Mouse (Mus musculus) stomach, embryonic 16.5 days (tissue): ENCODE measurements at regions not wholly inside any gene's neighbourhood (a gene's known extent, or its start where the extent isn't known, plus 50 kb on each side); places are given as distances from the start of the nearest gene placed in this dataset.

Experiments used
- ATAC-seq: fragments of 200-750 bp; cut with Nextera tagmentation; 2 replicates; pipeline ENCODE4 v1.8.0; 2017; ENCODE audit warnings: moderate number of reproducible peaks, moderate TSS enrichment; ENCODE audit not compliant: insufficient read depth, low FRiP score
- H3K27ac ChIP-seq: fragments of 300-500 bp; sonication (generic); 2 replicates; pipeline ENCODE4 v1.5.1; 2014; ENCODE audit warnings: low read length
- H3K27me3 ChIP-seq: fragments of 300-500 bp; sonication (generic); 2 replicates; pipeline ENCODE4 v1.6.1; 2014; ENCODE audit warnings: low read length, control low read depth, mixed read lengths; ENCODE audit not compliant: control insufficient read depth, insufficient read depth
- H3K36me3 ChIP-seq: fragments of 300-500 bp; sonication (generic); 2 replicates; pipeline ENCODE4 v1.6.1; 2014; ENCODE audit warnings: low read length; ENCODE audit not compliant: control insufficient read depth, insufficient read depth
- H3K4me1 ChIP-seq: fragments of 300-500 bp; sonication (generic); 2 replicates; pipeline ENCODE4 v1.6.1; 2014; ENCODE audit warnings: low read length, control low read depth, mixed read lengths; ENCODE audit not compliant: control insufficient read depth, insufficient read depth
- H3K4me2 ChIP-seq: fragments of 300-500 bp; sonication (generic); 2 replicates; pipeline ENCODE4 v1.6.1; 2014; ENCODE audit warnings: low read depth, low read length, mixed read lengths
- H3K4me3 ChIP-seq: fragments of 300-500 bp; sonication (generic); replicated peaks from 2 replicates; pipeline ENCODE4 v1.5.1; 2014; ENCODE audit warnings: mild to moderate bottlenecking, low read length
- H3K9ac ChIP-seq: fragments of 300-500 bp; sonication (generic); 2 replicates; pipeline ENCODE4 v1.6.1; 2014; ENCODE audit warnings: low read length
- H3K9me3 ChIP-seq: fragments of 300-500 bp; sonication (generic); replicated peaks from 2 replicates; pipeline ENCODE4 v1.6.1; 2016; ENCODE audit warnings: low read length, control low read depth; ENCODE audit not compliant: control insufficient read depth
- WGBS: fragments of 180-500 bp; shearing (Covaris S2); extraction: QIAGEN DNeasy Blood & Tissue Kit; methylation state at CpG from one replicate; pipeline ENCODE4 v1.1.7; 2014; 5-methylcytosine and 5-hydroxymethylcytosine counted together

GRCm38 (mm10) chr1:76362106-76362505 is 816.0 kb downstream of the Slc4a3 start:
- Histone ChIP-seq H3K4me1 (no peaks in the 10 kb centered on the region), H3K9ac (no peak overlapping the region), H3K4me2 (no peak overlapping the region), H3K36me3 (no peaks in the 10 kb centered on the region), H3K27me3 (no peaks in the 10 kb centered on the region), H3K4me3 (no peak overlapping the region), H3K27ac (no peak overlapping the region), H3K9me3 (no peaks in the 10 kb centered on the region)
- no peak for ATAC-seq
- 83% methylated on average over 8 of the region's 8 CpGs for WGBS

- no peak overlapping the region for H3K4me2 ChIP-seq
- H3K9ac ChIP-seq = no peak overlapping the region
- no peak overlapping the region for H3K4me3 ChIP-seq
- H3K36me3 ChIP-seq = no peaks in the 10 kb centered on the region
- 35% methylated on average over 2 of the region's 2 CpGs for WGBS
- H3K9me3 ChIP-seq = no peaks in the 10 kb centered on the region
- H3K27ac ChIP-seq = no peak overlapping the region
- ATAC-seq = no peak
- H3K4me1 ChIP-seq = no peaks in the 10 kb centered on the region
- no peaks in the 10 kb centered on the region for H3K27me3 ChIP-seq
These were observed 827.9 kb downstream of the Slc4a3 start for GRCm38 (mm10) chr1:76373931-76374330.

- H3K9ac ChIP-seq = no peak overlapping the region
- no peak for ATAC-seq
- 42% methylated on average over 3 of the region's 3 CpGs for WGBS
These were observed 832.1 kb downstream of the Slc4a3 start for GRCm38 (mm10) chr1:76378154-76378553.

GRCm38 (mm10) chr1:76392536-76392935 is 846.5 kb downstream of the Slc4a3 start:
- Histone ChIP-seq H3K27me3 (no peaks in the 10 kb centered on the region), H3K4me2 (no peak overlapping the region), H3K9ac (no peak overlapping the region), H3K9me3 (no peaks in the 10 kb centered on the region), H3K4me1 (no peaks in the 10 kb centered on the region), H3K4me3 (no peak overlapping the region), H3K27ac (no peak overlapping the region), H3K36me3 (no peaks in the 10 kb centered on the region)
- WGBS = 63% methylated on average over 6 of the region's 6 CpGs
- ATAC-seq = no peak

More at GRCm38 (mm10) chr1:76378154-76378553, 832.1 kb downstream of the Slc4a3 start:
- Histone ChIP-seq H3K27me3 (no peaks in the 10 kb centered on the region), H3K4me2 (no peak overlapping the region), H3K4me3 (no peak overlapping the region), H3K27ac (no peak overlapping the region), H3K9me3 (no peaks in the 10 kb centered on the region), H3K36me3 (no peaks in the 10 kb centered on the region), H3K4me1 (no peaks in the 10 kb centered on the region)

GRCm38 (mm10) chr1:76394038-76394437 is 848.0 kb downstream of the Slc4a3 start:
- Histone ChIP-seq H3K36me3 (no peaks in the 10 kb centered on the region), H3K9ac (no peak overlapping the region), H3K27ac (no peak overlapping the region), H3K27me3 (no peaks in the 10 kb centered on the region), H3K4me2 (no peak overlapping the region), H3K9me3 (no peaks in the 10 kb centered on the region), H3K4me1 (no peaks in the 10 kb centered on the region), H3K4me3 (no peak overlapping the region)
- ATAC-seq = no peak
- WGBS = 61% methylated on average over 8 of the region's 8 CpGs

GRCm38 (mm10) chr1:76402854-76403253 is 856.8 kb downstream of the Slc4a3 start:
- no peak for ATAC-seq
- WGBS = 61% methylated on average over 2 of the region's 2 CpGs

GRCm38 (mm10) chr1:76404003-76404402 is 857.9 kb downstream of the Slc4a3 start:
- H3K27ac ChIP-seq = no peak overlapping the region
- 72% methylated on average over 4 of the region's 4 CpGs for WGBS
- no peak overlapping the region for H3K9ac ChIP-seq
- no peaks in the 10 kb centered on the region for H3K36me3 ChIP-seq
- no peak overlapping the region for H3K4me3 ChIP-seq
- H3K9me3 ChIP-seq = no peaks in the 10 kb centered on the region
- H3K4me1 ChIP-seq = no peaks in the 10 kb centered on the region
- no peaks in the 10 kb centered on the region for H3K27me3 ChIP-seq
- ATAC-seq = no peak
- no peak overlapping the region for H3K4me2 ChIP-seq

More at GRCm38 (mm10) chr1:76402854-76403253, 856.8 kb downstream of the Slc4a3 start:
- H3K4me1 ChIP-seq = no peaks in the 10 kb centered on the region
- no peak overlapping the region for H3K9ac ChIP-seq
- no peak overlapping the region for H3K4me3 ChIP-seq
- no peak overlapping the region for H3K27ac ChIP-seq
- H3K36me3 ChIP-seq = no peaks in the 10 kb centered on the region
- H3K27me3 ChIP-seq = no peaks in the 10 kb centered on the region
- no peaks in the 10 kb centered on the region for H3K9me3 ChIP-seq
- H3K4me2 ChIP-seq = no peak overlapping the region

- H3K4me2 ChIP-seq = no peak overlapping the region
- no peak overlapping the region for H3K4me3 ChIP-seq
- H3K27ac ChIP-seq = no peak overlapping the region
- no peak overlapping the region for H3K9ac ChIP-seq
- no peaks in the 10 kb centered on the region for H3K36me3 ChIP-seq
- WGBS = 90% methylated on average over 4 of the region's 4 CpGs
- ATAC-seq = no peak
- no peaks in the 10 kb centered on the region for H3K27me3 ChIP-seq
- no peaks in the 10 kb centered on the region for H3K4me1 ChIP-seq
- no peaks in the 10 kb centered on the region for H3K9me3 ChIP-seq
These were observed 864.7 kb downstream of the Slc4a3 start for GRCm38 (mm10) chr1:76410813-76411212.

GRCm38 (mm10) chr1:76420525-76420924 is 874.5 kb downstream of the Slc4a3 start:
- H3K4me1 ChIP-seq = no peaks in the 10 kb centered on the region
- WGBS = 92% methylated on average over 9 of the region's 9 CpGs
- H3K27ac ChIP-seq = no peak overlapping the region
- H3K9me3 ChIP-seq = no peaks in the 10 kb centered on the region
- no peaks in the 10 kb centered on the region for H3K27me3 ChIP-seq
- H3K36me3 ChIP-seq = no peaks in the 10 kb centered on the region
- no peak overlapping the region for H3K4me2 ChIP-seq
- no peak overlapping the region for H3K9ac ChIP-seq
- H3K4me3 ChIP-seq = no peak overlapping the region
- ATAC-seq = no peak

- Histone ChIP-seq H3K4me1 (no peaks in the 10 kb centered on the region), H3K27me3 (no peaks in the 10 kb centered on the region), H3K4me2 (no peak overlapping the region), H3K36me3 (no peaks in the 10 kb centered on the region), H3K9me3 (no peaks in the 10 kb centered on the region), H3K9ac (no peak overlapping the region), H3K27ac (no peak overlapping the region), H3K4me3 (no peak overlapping the region)
- ATAC-seq = no peak
- WGBS = 77% methylated on average over 7 of the region's 7 CpGs
These were observed 881.4 kb downstream of the Slc4a3 start for GRCm38 (mm10) chr1:76427439-76427838.
